Mouse (Mus musculus): ENCODE measurements around the gene Zmynd10. TPM values are rescaled to one million over a fixed set of nuclear protein-coding genes. Genes with fewer than 3 reads are reported as not detected.

Zmynd10 gene
- polyA plus RNA-seq, 1 experiment from 2014 or later = 1.3 TPM

- peak overlapping the region; percentile 97 for H3K27ac ChIP-seq
- WGBS = 33% methylated on average over 23 of the region's 23 CpGs
- no peaks in the 10 kb centered on the region for H3K9me3 ChIP-seq
- no peak for ATAC-seq (ENCODE audit: insufficient number of reproducible peaks, low FRiP score, low TSS enrichment, low read depth)
- H3K4me2 ChIP-seq = peak overlapping the region; percentile 89
- H3K4me3 ChIP-seq = peak overlapping the region; percentile 72
- H3K4me1 ChIP-seq = peaks cover 67% of the 10 kb centered on the region
- H3K9ac ChIP-seq = peak overlapping the region; percentile 55; the same call in 1 of the 2 replicates
- no peaks in the 10 kb centered on the region for H3K27me3 ChIP-seq
- no peaks in the 10 kb centered on the region for H3K36me3 ChIP-seq
Observed at GRCm38 (mm10) chr9:107550491-107551116, 3.5 kb downstream of the Zmynd10 start.

- Histone ChIP-seq H3K4me2 (peak within 1 kb of the TSS; percentile 89), H3K9ac (peak within 1 kb of the TSS; percentile 55), H3K27ac (peak within 1 kb of the TSS; percentile 97), H3K27me3 (no peaks in the 10 kb centered on the region), H3K4me1 (peaks cover 72% of the 10 kb centered on the region), H3K4me3 (peak within 1 kb of the TSS; percentile 72), H3K9me3 (no peaks in the 10 kb centered on the region), H3K36me3 (no peaks in the 10 kb centered on the region)
- peak; percentile 53 for ATAC-seq (ENCODE audit: insufficient number of reproducible peaks, low FRiP score, low TSS enrichment, low read depth)
- WGBS = 1% methylated on average over 62 of the region's 63 CpGs
Observed at GRCm38 (mm10) chr9:107551117-107551889, 4.2 kb downstream of the Zmynd10 start, which contains the start of gene Rassf1. TSS of gene Rassf1 (plus strand) at chr9:107551555.

- Histone ChIP-seq H3K4me3 (peak overlapping the region; percentile 72), H3K27me3 (no peaks in the 10 kb centered on the region), H3K4me2 (peak overlapping the region; percentile 89), H3K36me3 (no peaks in the 10 kb centered on the region; the same call in 1 of the 2 replicates), H3K9ac (peak overlapping the region; percentile 55), H3K4me1 (peaks cover 72% of the 10 kb centered on the region), H3K27ac (peak overlapping the region; percentile 97), H3K9me3 (no peaks in the 10 kb centered on the region)
- 7% methylated on average over 8 of the region's 8 CpGs for WGBS
- no peak for ATAC-seq (ENCODE audit: insufficient number of reproducible peaks, low FRiP score, low TSS enrichment, low read depth)
Observed at GRCm38 (mm10) chr9:107551890-107552355, 4.8 kb downstream of the Zmynd10 start.

GRCm38 (mm10) chr9:107552690-107553393 lies 5.7 kb downstream of the Zmynd10 start:
- ATAC-seq (ENCODE audit: insufficient number of reproducible peaks, low FRiP score, low TSS enrichment, low read depth) = no peak
- no peaks in the 10 kb centered on the region for H3K27me3 ChIP-seq
- 70% methylated on average over 5 of the region's 5 CpGs for WGBS
- H3K9me3 ChIP-seq = no peaks in the 10 kb centered on the region
- peak overlapping the region; percentile 72 for H3K4me3 ChIP-seq
- H3K27ac ChIP-seq = peak overlapping the region; percentile 97
- H3K4me1 ChIP-seq = peaks cover 69% of the 10 kb centered on the region
- H3K36me3 ChIP-seq = peaks cover 9% of the 10 kb centered on the region
- no peak overlapping the region for H3K9ac ChIP-seq
- H3K4me2 ChIP-seq = peak overlapping the region; percentile 89

- 3% methylated on average over 37 of the region's 37 CpGs for WGBS
- peaks cover 66% of the 10 kb centered on the region for H3K4me1 ChIP-seq
- ATAC-seq (ENCODE audit: insufficient number of reproducible peaks, low FRiP score, low TSS enrichment, low read depth) = peak; percentile 26
- H3K36me3 ChIP-seq = peaks cover 18% of the 10 kb centered on the region
- H3K4me2 ChIP-seq = peak overlapping the region; percentile 89
- H3K9ac ChIP-seq = peak overlapping the region; percentile 48
- no peaks in the 10 kb centered on the region for H3K9me3 ChIP-seq
- peak overlapping the region; percentile 97 for H3K27ac ChIP-seq
- no peaks in the 10 kb centered on the region for H3K27me3 ChIP-seq
- peak overlapping the region; percentile 72 for H3K4me3 ChIP-seq
Observed at GRCm38 (mm10) chr9:107553541-107554318, 6.6 kb downstream of the Zmynd10 start.

GRCm38 (mm10) chr9:107554319-107554825 lies 7.3 kb downstream of the Zmynd10 start:
- ATAC-seq (ENCODE audit: insufficient number of reproducible peaks, low FRiP score, low TSS enrichment, low read depth) = peak; percentile 90
- H3K4me1 ChIP-seq = peaks cover 66% of the 10 kb centered on the region
- peaks cover 24% of the 10 kb centered on the region for H3K36me3 ChIP-seq
- peak overlapping the region; percentile 72 for H3K4me3 ChIP-seq
- peak overlapping the region; percentile 67 for H3K9ac ChIP-seq
- H3K27ac ChIP-seq = peak overlapping the region; percentile 97
- no peaks in the 10 kb centered on the region for H3K27me3 ChIP-seq
- H3K9me3 ChIP-seq = no peaks in the 10 kb centered on the region
- WGBS = under 1% methylated on average over 53 of the region's 53 CpGs
- peak overlapping the region; percentile 89 for H3K4me2 ChIP-seq

- Histone ChIP-seq H3K27me3 (no peaks in the 10 kb centered on the region), H3K36me3 (peaks cover 31% of the 10 kb centered on the region), H3K4me2 (peak overlapping the region; percentile 89), H3K9me3 (no peaks in the 10 kb centered on the region), H3K4me1 (peaks cover 62% of the 10 kb centered on the region), H3K27ac (peak overlapping the region; percentile 97), H3K9ac (peak overlapping the region; percentile 67), H3K4me3 (peak overlapping the region; percentile 72)
- WGBS = under 1% methylated on average over 23 of the region's 23 CpGs
- ATAC-seq (ENCODE audit: insufficient number of reproducible peaks, low FRiP score, low TSS enrichment, low read depth) = peak; percentile 4; the same call in 1 of the 2 replicates
Observed at GRCm38 (mm10) chr9:107555031-107555457, 7.9 kb downstream of the Zmynd10 start.

GRCm38 (mm10) chr9:107555701-107556100 lies 8.6 kb downstream of the Zmynd10 start:
- ATAC-seq (ENCODE audit: insufficient number of reproducible peaks, low FRiP score, low TSS enrichment, low read depth) = no peak
- H3K36me3 ChIP-seq = peaks cover 38% of the 10 kb centered on the region
- peak overlapping the region; percentile 67 for H3K9ac ChIP-seq
- H3K9me3 ChIP-seq = no peaks in the 10 kb centered on the region
- peaks cover 55% of the 10 kb centered on the region for H3K4me1 ChIP-seq
- WGBS = 27% methylated on average over 2 of the region's 2 CpGs
- peak overlapping the region; percentile 89 for H3K4me2 ChIP-seq
- H3K27me3 ChIP-seq = no peaks in the 10 kb centered on the region
- H3K27ac ChIP-seq = peak overlapping the region; percentile 97
- H3K4me3 ChIP-seq = peak overlapping the region; percentile 72

- H3K4me3 ChIP-seq = peak overlapping the region; percentile 72
- H3K9me3 ChIP-seq = no peaks in the 10 kb centered on the region
- H3K27ac ChIP-seq = 0 out of 2 replicates have a peak overlapping the region, but pooled peaks have one; percentile 97
- peaks cover 44% of the 10 kb centered on the region for H3K36me3 ChIP-seq
- H3K4me2 ChIP-seq = peak overlapping the region; percentile 89
- no peak for ATAC-seq (ENCODE audit: insufficient number of reproducible peaks, low FRiP score, low TSS enrichment, low read depth)
- 68% methylated on average over 3 of the region's 3 CpGs for WGBS
- peaks cover 49% of the 10 kb centered on the region for H3K4me1 ChIP-seq
- H3K9ac ChIP-seq = peak overlapping the region; percentile 11; the same call in 1 of the 2 replicates
- no peaks in the 10 kb centered on the region for H3K27me3 ChIP-seq
Observed at GRCm38 (mm10) chr9:107556346-107556745, 9.2 kb downstream of the Zmynd10 start.

- Histone ChIP-seq H3K9me3 (no peaks in the 10 kb centered on the region), H3K4me2 (peak within 1 kb of the TSS; percentile 85), H3K9ac (peak within 1 kb of the TSS; percentile 67), H3K27me3 (no peaks in the 10 kb centered on the region), H3K36me3 (peaks cover 54% of the 10 kb centered on the region), H3K4me1 (peaks cover 44% of the 10 kb centered on the region), H3K27ac (peak within 1 kb of the TSS; percentile 64), H3K4me3 (peak within 1 kb of the TSS; percentile 68)
- WGBS = under 1% methylated on average over 46 of the region's 46 CpGs
- ATAC-seq (ENCODE audit: insufficient number of reproducible peaks, low FRiP score, low TSS enrichment, low read depth) = peak; percentile 90
Observed at GRCm38 (mm10) chr9:107563029-107563581, 16.0 kb downstream of the Zmynd10 start, which contains the start of gene Tusc2. TSS of gene Tusc2 (plus strand) at chr9:107563255.

All from limb, embryonic 15.5 days (tissue).